14 mouse cellular contexts compared by ENCODE assay signal in genomic region chr5:73241332-73241731, GRCm38 (mm10). TPM values are rescaled to one million over a fixed set of nuclear protein-coding genes. Genes with fewer than 3 reads are reported as not detected.
A peak's percentile ranks its signal among the peaks of the same experiment; 100 is the strongest.
DNase-seq lines count a peak whose midpoint lies in the region; ATAC-seq and TF ChIP-seq lines count a peak whose summit lies in the region.
"Had no signal": no experiment of that assay in that cellular context is flagged by ENCODE, and none has a peak within 500 bp of the region (broad histone marks: within the 10 kb centered on the region; RNA-seq: fewer than 3 reads in every experiment).

No protein-coding gene starts in this region.

- no peaks in the 10 kb centered on the region for H3K27me3 ChIP-seq in myocyte (ENCODE audit: control insufficient read depth, insufficient read depth, insufficient read length)
- H3K27me3 ChIP-seq in midbrain, embryonic 13.5 days = no peaks in the 10 kb centered on the region
- no peaks in the 10 kb centered on the region for H3K27me3 ChIP-seq in midbrain, embryonic 15.5 days (replicated peaks)
- H3K27me3 ChIP-seq: embryonic facial prominence, embryonic 13.5 days; forebrain, embryonic 13.5 days; lung, embryonic 15.5 days had no signal

- H3ac ChIP-seq in myocyte (ENCODE audit: control insufficient read depth, insufficient read length) = no peak overlapping the region

- H3K27ac ChIP-seq in midbrain, embryonic 13.5 days = no peak overlapping the region
- H3K27ac ChIP-seq in midbrain, embryonic 15.5 days = no peak overlapping the region
- H3K27ac ChIP-seq: embryonic facial prominence, embryonic 13.5 days; forebrain, embryonic 13.5 days; kidney, postnatal 0 days; lung, embryonic 15.5 days; midbrain, embryonic 10.5 days had no signal

- H3K79me2 ChIP-seq in myocyte (ENCODE audit: control insufficient read depth, insufficient read depth) = peaks cover 44% of the 10 kb centered on the region

- no peak for TF ChIP-seq POLR2A in myocyte (IDR thresholded peaks at IDR 0.05; ENCODE audit: insufficient read length, low read depth)

- no peaks in the 10 kb centered on the region for H3K9me3 ChIP-seq in midbrain, embryonic 13.5 days
- no peaks in the 10 kb centered on the region for H3K9me3 ChIP-seq in midbrain, embryonic 15.5 days
- H3K9me3 ChIP-seq: embryonic facial prominence, embryonic 13.5 days; forebrain, embryonic 13.5 days; lung, embryonic 15.5 days; midbrain, embryonic 10.5 days had no signal

- WGBS in midbrain, embryonic 13.5 days = 84% methylated on average over 10 of the region's 10 CpGs
- WGBS in midbrain, embryonic 15.5 days = 74% methylated on average over 10 of the region's 10 CpGs

- H3K36me3 ChIP-seq in myocyte (ENCODE audit: control insufficient read depth, insufficient read depth) = no peaks in the 10 kb centered on the region
- no peaks in the 10 kb centered on the region for H3K36me3 ChIP-seq in midbrain, embryonic 13.5 days
- no peaks in the 10 kb centered on the region for H3K36me3 ChIP-seq in midbrain, embryonic 15.5 days (replicated peaks)
- H3K36me3 ChIP-seq: embryonic facial prominence, embryonic 13.5 days; lung, embryonic 15.5 days; midbrain, embryonic 10.5 days had no signal

- peak; percentile 91 for ATAC-seq in common myeloid progenitor, adult 5-6 weeks (replicated peaks; ENCODE audit: low read depth, poor library complexity, severe bottlenecking)
- ATAC-seq in midbrain, embryonic 13.5 days = no peak
- no peak for ATAC-seq in midbrain, embryonic 15.5 days (replicated peaks)
- ATAC-seq: forebrain, embryonic 13.5 days had no signal

- peaks cover 29% of the 10 kb centered on the region for H3K4me1 ChIP-seq in midbrain, embryonic 13.5 days (replicated peaks)
- H3K4me1 ChIP-seq in midbrain, embryonic 15.5 days = peaks cover 25% of the 10 kb centered on the region

- DNase-seq in thymus, adult 18-20 months = peak; percentile 33 to 55
- no peak for DNase-seq in thymus, postnatal 4 days
- DNase-seq in kidney, adult 9 months = no peak
- no peak for DNase-seq in heart, adult 8-10 months (ENCODE audit: low spot score)
- DNase-seq: gastrocnemius, postnatal 36 days had no signal

- no peak overlapping the region for H3K9ac ChIP-seq in midbrain, embryonic 13.5 days (replicated peaks)
- H3K9ac ChIP-seq in midbrain, embryonic 15.5 days = no peak overlapping the region
- H3K9ac ChIP-seq: embryonic facial prominence, embryonic 13.5 days; forebrain, embryonic 13.5 days; lung, embryonic 15.5 days had no signal

- peak overlapping the region; percentile 18 for H3K4me2 ChIP-seq in myocyte (ENCODE audit: low read depth)
- H3K4me2 ChIP-seq in midbrain, embryonic 13.5 days (replicated peaks) = no peak overlapping the region
- no peak overlapping the region for H3K4me2 ChIP-seq in midbrain, embryonic 15.5 days
- H3K4me2 ChIP-seq: embryonic facial prominence, embryonic 13.5 days; forebrain, embryonic 13.5 days; lung, embryonic 15.5 days had no signal

- H3K4me3 ChIP-seq in myocyte = no peak overlapping the region
- no peak overlapping the region for H3K4me3 ChIP-seq in midbrain, embryonic 13.5 days (replicated peaks)
- no peak overlapping the region for H3K4me3 ChIP-seq in midbrain, embryonic 15.5 days
- H3K4me3 ChIP-seq: embryonic facial prominence, embryonic 13.5 days; forebrain, embryonic 13.5 days; lung, embryonic 15.5 days; midbrain, embryonic 10.5 days had no signal

TF ChIP-seq in myocyte, 11 proteins besides CTCF, POLR2A, EP300 and RAD21:
- no peak for TF ChIP-seq E2F4 (IDR thresholded peaks at IDR 0.05; ENCODE audit: insufficient read depth)
- TF ChIP-seq MYOG (IDR thresholded peaks at IDR 0.05; ENCODE audit: control insufficient read depth in 1 of 3, insufficient read depth in 1 of 3, insufficient read length in 2 of 3, low read depth in 2 of 3) = peak in 1 of 3 experiments; percentile 32
- peak in 2 of 3 experiments; percentile 42 to 54 for TF ChIP-seq MYOD1 (IDR thresholded peaks at IDR 0.05; ENCODE audit: control insufficient read depth in 1 of 3, insufficient read length in 2 of 3, low read depth in 2 of 3)
TF ChIP-seq in myocyte: peak in this region for 2.

RNA-seq across cellular contexts. Expression of gene Fryl, which starts 15.1 kb away (rescaled TPM):
- 85.1 and 92.0 TPM in 2 replicates for total RNA-seq in common myeloid progenitor, adult 5-6 weeks (2017)
- polyA plus RNA-seq in myocyte (2012; fragmentation: generic; extraction: Trizol) = 15.3 TPM
- 48.2 and 51.2 TPM in 2 replicates for polyA plus RNA-seq in midbrain, embryonic 13.5 days (2015; fragmentation: Nextera tagmentation; extraction: Ambion mirVana)
- 45.2 and 47.5 TPM in 2 replicates for polyA plus RNA-seq in midbrain, embryonic 15.5 days (2015; fragmentation: Nextera tagmentation; extraction: Ambion mirVana)
- total RNA-seq in heart, adult 8-10 months (2022) = 10 to 100 TPM; 32.7 to 38.8 (median 35.1) TPM

RNA-seq across cellular contexts. Expression of gene Ociad1, which starts 51.3 kb away (rescaled TPM):
- 209 and 247 TPM in 2 replicates for total RNA-seq in common myeloid progenitor, adult 5-6 weeks (2017)
- polyA plus RNA-seq in myocyte (2012; fragmentation: generic; extraction: Trizol) = 213 TPM
- polyA plus RNA-seq in midbrain, embryonic 13.5 days (2015; fragmentation: Nextera tagmentation; extraction: Ambion mirVana) = 249 and 251 TPM in 2 replicates
- polyA plus RNA-seq in midbrain, embryonic 15.5 days (2015; fragmentation: Nextera tagmentation; extraction: Ambion mirVana) = 320 and 321 TPM in 2 replicates
- 100 to 1,000 TPM; 233 to 264 (median 240) TPM for total RNA-seq in heart, adult 8-10 months (2022)

Comparison
In these comparisons a context has a peak if more than half of its experiments do, and no peak if none do; other contexts are left out.
1. DNase-seq: peak in thymus, adult 18-20 months (2 of 2); none in thymus, postnatal 4 days (single experiment), kidney, adult 9 months (single experiment) and heart, adult 8-10 months (single experiment).